ENCODE assay signal across 19 mouse cellular contexts in genomic region chr4:77743391-77743790, GRCm38 (mm10).
DNase-seq lines count a peak whose midpoint lies in the region; ATAC-seq and TF ChIP-seq lines count a peak whose summit lies in the region.
"Had no signal": no experiment of that assay in that cellular context is flagged by ENCODE, and none has a peak within 500 bp of the region (broad histone marks: within the 10 kb centered on the region; RNA-seq: fewer than 3 reads in every experiment).

No protein-coding gene starts in this region.

- ATAC-seq in lung, embryonic 14.5 days (ENCODE audit: insufficient read depth), result no peak
- peak; percentile 77; the same call in 1 of the 2 replicates for ATAC-seq in heart, embryonic 13.5 days (ENCODE audit: extremely low read depth, insufficient number of reproducible peaks, low FRiP score, low TSS enrichment)
- ATAC-seq in stomach, embryonic 15.5 days (ENCODE audit: insufficient read depth, low FRiP score, low read depth), result peak; percentile 47; the same call in 1 of the 2 replicates
- ATAC-seq: CD4-positive, CD25-positive, alpha-beta regulatory T cell, adult 4 months; liver, postnatal 0 days; midbrain, embryonic 16.5 days; Patski had no signal

- no peak overlapping the region for H3K9ac ChIP-seq in lung, embryonic 14.5 days
- H3K9ac ChIP-seq in heart, embryonic 13.5 days, result no peak overlapping the region
- no peak overlapping the region for H3K9ac ChIP-seq in stomach, embryonic 15.5 days
- H3K9ac ChIP-seq: liver, postnatal 0 days had no signal

- H3K9me3 ChIP-seq in lung, embryonic 14.5 days (ENCODE audit: low read depth, low read length), result no peaks in the 10 kb centered on the region
- 0 out of 2 replicates have a peak, but pooled peaks cover 3% of the 10 kb centered on the region for H3K9me3 ChIP-seq in heart, embryonic 13.5 days
- H3K9me3 ChIP-seq in stomach, embryonic 15.5 days, result no peaks in the 10 kb centered on the region

- H3K4me1 ChIP-seq in lung, embryonic 14.5 days (ENCODE audit: insufficient read depth), result no peaks in the 10 kb centered on the region
- no peaks in the 10 kb centered on the region for H3K4me1 ChIP-seq in lung, adult 2 months (ENCODE audit: control insufficient read depth, insufficient read depth, low read length)
- H3K4me1 ChIP-seq in heart, embryonic 13.5 days, result peaks cover 8% of the 10 kb centered on the region; the same call in 1 of the 2 replicates
- H3K4me1 ChIP-seq in stomach, embryonic 15.5 days, result no peaks in the 10 kb centered on the region

- no peak for TF ChIP-seq POLR2A in lung, adult 2 months (IDR thresholded peaks at IDR 0.05; ENCODE audit: borderline replicate concordance, extremely low read depth, low read depth, low read length)

- 83% methylated on average over 2 of the region's 2 CpGs for WGBS in lung, embryonic 14.5 days
- 79% methylated on average over 2 of the region's 2 CpGs for WGBS in lung, adult 2 months
- 39% methylated on average over 2 of the region's 2 CpGs for WGBS in heart, embryonic 13.5 days
- WGBS in stomach, embryonic 15.5 days, result 70% methylated on average over 2 of the region's 2 CpGs

- H3K36me3 ChIP-seq in lung, embryonic 14.5 days (ENCODE audit: insufficient read depth), result no peaks in the 10 kb centered on the region
- no peaks in the 10 kb centered on the region for H3K36me3 ChIP-seq in heart, embryonic 13.5 days
- no peaks in the 10 kb centered on the region for H3K36me3 ChIP-seq in stomach, embryonic 15.5 days

- TF ChIP-seq CTCF in lung, embryonic 14.5 days (IDR thresholded peaks at IDR 0.05; ENCODE audit: low read depth), result no peak
- no peak for TF ChIP-seq CTCF in lung, adult 2 months (IDR thresholded peaks at IDR 0.05; ENCODE audit: insufficient read depth, low read length)

- DNase-seq in embryo, embryonic 10.5 days (ENCODE audit: low spot score), result peak; percentile 1
- no peak for DNase-seq in embryo, embryonic 10 days (ENCODE audit: low spot score)
- DNase-seq in lung, embryonic 14.5 days, result peak; percentile 1
- DNase-seq in lung, adult 2 months, result no peak
- DNase-seq in spleen, adult 12 weeks (ENCODE audit: low spot score), result no peak
- no peak for DNase-seq in urinary bladder, postnatal 14 days (ENCODE audit: low spot score)
- DNase-seq: adrenal gland, adult 8-10 months; cerebellum, adult 9-11 months; gastrocnemius, postnatal 14 days; kidney, adult 11 months; left cerebral cortex, postnatal 4 days; liver; liver, postnatal 0 days; thymus, adult 2 months had no signal

- no peak overlapping the region for H3K4me3 ChIP-seq in lung, embryonic 14.5 days (ENCODE audit: low read depth, low read length)
- no peak overlapping the region for H3K4me3 ChIP-seq in lung, adult 2 months (replicated peaks; ENCODE audit: extremely low read depth, low read depth, low read length)
- H3K4me3 ChIP-seq in heart, embryonic 13.5 days, result no peak overlapping the region
- no peak overlapping the region for H3K4me3 ChIP-seq in stomach, embryonic 15.5 days (replicated peaks)

- no peaks in the 10 kb centered on the region for H3K27me3 ChIP-seq in lung, embryonic 14.5 days (ENCODE audit: insufficient read depth, low read length)
- H3K27me3 ChIP-seq in heart, embryonic 13.5 days (replicated peaks), result no peaks in the 10 kb centered on the region
- no peaks in the 10 kb centered on the region for H3K27me3 ChIP-seq in stomach, embryonic 15.5 days (replicated peaks)
- H3K27me3 ChIP-seq: Patski had no signal

- no peak overlapping the region for H3K4me2 ChIP-seq in lung, embryonic 14.5 days
- peak overlapping the region; percentile 39; the same call in 1 of the 2 replicates for H3K4me2 ChIP-seq in heart, embryonic 13.5 days
- no peak overlapping the region for H3K4me2 ChIP-seq in stomach, embryonic 15.5 days

- H3K27ac ChIP-seq in lung, embryonic 14.5 days (ENCODE audit: low read depth), result no peak overlapping the region
- H3K27ac ChIP-seq in heart, embryonic 13.5 days (replicated peaks), result peak overlapping the region; percentile 67
- no peak overlapping the region for H3K27ac ChIP-seq in stomach, embryonic 15.5 days

Comparison
In these comparisons a context has a peak if more than half of its experiments do, and no peak if none do; other contexts are left out.
1. DNase-seq: peak in embryo, embryonic 10.5 days (single experiment) and lung, embryonic 14.5 days (single experiment); none in embryo, embryonic 10 days (single experiment), lung, adult 2 months (single experiment), spleen, adult 12 weeks (single experiment) and urinary bladder, postnatal 14 days (single experiment).